Mouse (Mus musculus): ENCODE results near the gene Parp1.
"Not testable (repeated sequence)": the region's sequence is repeated elsewhere in the genome, so short reads cannot be mapped to it uniquely, and the experiment has no call there.

The Parp1 gene

GRCm38 (mm10) chr1:180637796-180638195, 69.1 kb downstream of the Parp1 start:
- DNase-seq (ENCODE audit: low spot score), result not testable (repeated sequence)

DNA sequence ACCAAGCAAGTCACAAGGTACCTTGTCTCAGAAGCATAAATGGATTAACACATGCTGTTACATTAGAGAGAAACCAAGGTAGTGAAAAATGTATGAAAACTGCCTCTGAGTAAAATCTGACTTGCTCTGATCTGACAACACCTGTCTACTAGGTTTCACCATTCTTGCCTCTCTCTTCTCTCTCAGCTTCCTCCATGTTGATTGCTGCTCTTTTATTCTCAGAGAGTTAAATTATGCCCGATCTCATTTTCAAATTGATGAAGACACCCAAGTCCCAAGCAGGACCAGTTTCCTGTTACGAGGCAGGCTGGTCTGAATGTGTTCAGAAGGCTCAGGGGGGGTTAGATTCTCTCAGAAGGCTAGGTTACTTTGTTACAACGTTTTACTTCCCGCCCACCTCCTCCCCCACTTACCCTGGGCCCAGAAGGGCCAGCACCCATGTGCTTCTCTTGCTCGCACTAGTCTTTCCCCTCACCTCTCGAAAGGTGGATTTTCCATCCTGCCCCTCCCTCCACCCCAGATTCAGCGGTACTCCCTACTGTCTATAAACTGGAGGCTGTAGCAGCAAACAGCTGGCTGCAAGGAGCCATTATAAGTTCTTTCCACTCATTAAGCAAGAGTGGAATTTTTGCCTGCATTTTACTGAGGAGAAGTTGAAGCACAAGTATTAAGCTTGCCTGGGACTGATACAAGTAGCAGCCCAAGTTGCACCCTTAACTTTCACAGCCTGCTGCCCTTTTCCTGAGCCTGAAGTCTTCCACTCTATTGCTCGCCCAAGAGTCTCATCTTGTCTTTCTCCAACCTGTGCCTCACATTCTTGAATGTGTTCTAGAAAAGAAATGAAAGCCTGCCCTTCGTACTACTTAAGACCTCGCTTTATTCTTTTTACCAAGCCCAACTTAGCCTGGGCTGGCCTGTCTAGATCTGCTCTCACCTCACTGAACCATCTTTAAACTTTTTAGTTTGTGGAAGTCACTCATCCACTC, 71.0 kb downstream of the Parp1 start:
- no peak for DNase-seq (ENCODE audit: low spot score)

- peak; percentile 72 for DNase-seq (ENCODE audit: low spot score)
These were observed 71.9 kb downstream of the Parp1 start for GRCm38 (mm10) chr1:180640605-180641125.

- peak; percentile 95 for DNase-seq (ENCODE audit: low spot score)
These were observed 72.4 kb downstream of the Parp1 start, which contains the start of gene Lin9 for GRCm38 (mm10) chr1:180641137-180641517. Gene Lin9, plus strand, starts transcription at chr1:180641150.

GRCm38 (mm10) chr1:180641518-180642227, 72.9 kb downstream of the Parp1 start:
- DNase-seq (ENCODE audit: low spot score), result no peak

- DNase-seq (ENCODE audit: low spot score), result peak; percentile 8
These were observed 73.5 kb downstream of the Parp1 start for GRCm38 (mm10) chr1:180642228-180642564.
